Mouse (Mus musculus) testis, postnatal 14 days (tissue): ENCODE results near the gene Nos2.

ENCODE experiments used
- DNase-seq: peaks from one replicate; pipeline ENCODE4 v3.0.0; 2021; ENCODE audit warnings: low spot score

Gene Nos2

GRCm38 (mm10) chr11:78959367-78959766, 38.8 kb downstream of the Nos2 start:
- no peak for DNase-seq

GRCm38 (mm10) chr11:78959841-78960520, 39.4 kb downstream of the Nos2 start:
- DNase-seq = no peak

DNA sequence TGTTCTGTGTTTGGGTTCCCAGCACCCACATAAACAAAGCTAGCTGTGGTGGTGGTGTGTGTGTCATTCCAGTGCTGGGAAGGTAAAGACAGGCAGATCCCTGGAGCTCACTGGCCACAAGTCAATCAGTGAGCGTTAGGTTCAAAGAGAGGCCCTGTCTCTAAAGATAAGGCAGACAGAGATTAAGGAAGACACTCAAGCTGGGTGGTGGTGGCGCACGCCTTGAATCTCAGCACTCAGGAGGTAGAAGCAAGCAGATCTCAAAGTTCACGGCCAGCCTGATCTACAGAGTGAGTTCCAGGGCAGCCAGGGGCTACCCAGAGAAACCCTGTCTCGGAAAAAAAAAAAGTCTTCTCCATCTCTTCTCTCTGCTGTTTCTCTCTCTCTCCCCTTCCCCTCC, 40.6 kb downstream of the Nos2 start:
- no peak for DNase-seq

DNA sequence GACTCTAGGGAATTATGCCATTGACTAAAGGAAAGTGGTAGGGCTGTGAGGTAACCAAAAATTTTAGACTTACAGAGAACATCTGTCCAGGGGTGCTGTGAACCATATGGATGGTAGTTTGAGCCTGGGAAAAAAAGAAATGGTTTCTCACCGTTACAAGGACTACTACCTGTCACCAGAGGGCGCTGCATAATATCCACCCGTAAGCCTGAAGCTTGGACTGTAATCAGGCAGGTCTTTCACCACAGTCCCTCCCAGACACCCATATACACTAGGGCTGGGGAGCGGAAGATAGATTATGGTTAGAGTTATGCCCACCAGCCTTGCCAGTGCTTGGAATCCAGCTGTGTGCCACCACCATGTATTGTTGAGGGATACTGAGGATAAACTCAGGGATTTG, 46.8 kb downstream of the Nos2 start:
- DNase-seq = no peak

DNA sequence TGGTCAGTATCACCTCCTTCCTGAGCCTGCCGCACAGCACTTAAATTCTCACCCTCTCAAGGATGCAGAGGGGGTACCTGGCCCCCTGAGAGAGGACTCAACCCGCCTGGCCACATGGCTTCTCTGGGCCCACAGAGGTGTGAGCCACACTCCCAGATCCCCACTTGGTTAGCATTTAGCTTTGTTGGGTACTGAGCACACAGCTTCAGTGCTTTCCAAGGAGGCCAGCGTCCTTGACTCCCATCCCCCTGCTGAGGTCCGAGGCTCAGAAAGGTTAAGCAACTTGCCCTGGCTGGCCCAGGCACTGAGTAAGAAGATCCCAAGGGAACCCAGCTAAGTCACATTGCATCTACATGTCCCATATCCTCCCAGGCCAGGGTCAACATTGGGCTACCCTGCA, 47.5 kb downstream of the Nos2 start:
- no peak for DNase-seq

DNA sequence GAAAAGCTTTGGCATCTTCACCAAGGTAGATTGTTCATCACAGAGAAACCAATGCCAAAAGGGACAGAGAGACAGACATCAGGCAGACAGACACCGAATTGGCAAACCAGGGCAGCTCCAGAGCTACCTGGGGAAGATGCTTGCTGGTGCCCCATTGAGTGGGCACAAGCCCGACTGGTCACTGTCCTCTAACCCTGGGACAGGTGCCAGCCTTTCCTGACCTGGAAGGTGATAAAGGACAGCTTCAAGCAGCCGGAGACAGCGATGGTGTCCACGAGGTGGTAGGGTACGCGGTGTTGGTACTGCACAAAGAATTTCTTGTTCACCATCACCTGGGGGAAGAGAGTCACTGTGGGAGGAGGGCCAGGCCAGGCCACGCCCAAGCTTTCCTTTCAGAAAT, 50.5 kb downstream of the Nos2 start:
- DNase-seq = no peak

DNA sequence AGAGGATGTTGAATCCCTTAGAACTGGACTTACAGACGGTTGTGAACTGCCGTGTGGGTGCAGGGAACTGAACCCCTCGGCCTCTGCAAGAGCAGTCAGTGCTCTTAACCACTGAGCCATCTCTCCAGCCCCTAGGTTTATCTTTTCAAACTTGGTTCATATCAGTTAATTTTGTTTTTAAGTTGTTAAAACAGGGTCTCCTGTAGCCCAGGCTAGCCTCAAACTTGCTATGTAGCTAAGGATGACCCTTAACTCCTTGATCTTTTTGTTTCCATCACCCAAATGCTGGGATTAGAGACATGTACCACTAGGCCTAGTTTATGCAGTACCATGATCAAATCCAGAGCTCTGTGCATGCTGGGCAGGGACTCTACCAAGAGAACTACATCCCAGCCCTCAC, 51.2 kb downstream of the Nos2 start:
- no peak for DNase-seq

GRCm38 (mm10) chr11:78972328-78972727, 51.7 kb downstream of the Nos2 start:
- DNase-seq = no peak

GRCm38 (mm10) chr11:78972811-78973351, 52.3 kb downstream of the Nos2 start:
- DNase-seq = no peak

DNA sequence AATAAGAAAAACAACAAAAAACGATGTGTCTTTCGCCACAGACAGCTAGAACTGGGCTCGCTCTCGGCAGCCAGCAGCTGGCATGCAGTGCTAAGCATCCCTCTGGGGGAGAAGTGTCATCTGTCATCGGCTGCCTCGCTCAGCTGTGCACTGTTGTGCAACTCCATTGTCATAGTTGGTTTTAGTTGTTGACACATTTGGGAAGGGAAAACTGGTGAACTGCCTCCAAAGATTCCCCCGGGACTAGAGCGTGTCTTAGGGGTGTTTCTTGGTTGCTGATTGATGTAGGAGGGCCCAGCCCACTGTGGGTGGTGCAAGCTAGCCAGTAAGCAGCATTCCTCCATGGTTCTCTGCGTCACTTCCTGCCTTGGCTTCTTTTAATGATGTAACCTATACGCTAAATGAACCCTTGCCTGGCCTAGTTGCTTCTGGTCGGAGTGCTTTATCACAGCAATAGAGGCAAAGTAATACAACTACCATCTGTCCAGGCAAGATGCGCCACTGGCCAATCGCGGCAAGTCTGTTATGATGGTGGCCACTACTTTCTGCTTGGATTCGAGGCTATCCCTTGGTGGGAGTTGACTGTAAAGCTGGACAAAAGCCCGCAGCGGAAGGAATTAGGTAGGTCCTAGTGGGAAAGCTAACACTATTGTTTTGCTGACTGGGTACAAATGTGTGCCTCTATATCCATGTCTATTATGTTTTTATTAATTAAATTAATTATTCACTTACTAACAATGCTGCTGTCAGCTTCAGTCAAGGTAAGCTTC, 53.0 kb downstream of the Nos2 start:
- DNase-seq = no peak

GRCm38 (mm10) chr11:78976731-78977510, 56.3 kb downstream of the Nos2 start:
- DNase-seq = peak; percentile 69

- no peak for DNase-seq
These were observed 57.8 kb downstream of the Nos2 start for GRCm38 (mm10) chr11:78978176-78979019.

- DNase-seq = no peak
These were observed 59.6 kb downstream of the Nos2 start for GRCm38 (mm10) chr11:78980083-78980634.

DNA sequence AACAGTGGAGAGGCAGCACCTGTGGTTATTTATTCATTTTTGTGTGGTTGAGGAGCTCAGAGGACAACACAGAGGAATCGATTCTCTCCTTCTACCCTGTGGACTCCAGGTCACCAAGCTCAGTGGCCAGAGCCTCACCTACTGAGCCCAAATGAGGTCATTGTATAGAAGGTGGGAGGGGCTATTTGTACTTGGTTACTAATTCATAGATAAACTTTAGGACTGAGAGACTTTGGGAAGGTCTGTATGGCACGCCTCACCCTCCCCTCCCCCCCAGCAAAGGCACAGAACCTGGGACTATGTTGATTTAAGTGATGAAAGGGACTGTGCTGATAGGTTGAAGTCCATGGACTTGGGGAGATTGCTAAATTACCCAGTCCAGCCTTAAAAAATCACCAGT, 61.5 kb downstream of the Nos2 start:
- DNase-seq = no peak

- DNase-seq = no peak
These were observed 62.1 kb downstream of the Nos2 start for GRCm38 (mm10) chr11:78982513-78983291.

DNA sequence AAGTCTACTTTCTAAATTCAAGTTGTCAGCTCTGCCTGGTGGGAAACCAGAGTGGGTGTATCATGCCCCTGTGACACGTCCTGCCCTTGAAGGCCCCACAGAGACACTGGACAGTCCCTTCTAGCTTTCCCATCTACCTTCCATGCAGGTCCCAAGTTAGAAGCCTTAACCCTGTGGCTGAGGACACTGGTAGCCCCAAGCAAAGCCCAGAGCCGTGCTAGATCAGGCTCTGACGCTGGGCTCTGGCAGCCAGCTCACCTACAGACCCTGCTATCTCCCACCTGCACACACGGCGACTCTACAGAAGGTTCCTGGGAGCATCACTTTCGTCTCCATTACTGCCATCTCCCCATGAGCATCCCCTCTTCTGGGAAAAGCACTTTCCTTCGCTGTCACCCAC, 63.0 kb downstream of the Nos2 start:
- no peak for DNase-seq

DNA sequence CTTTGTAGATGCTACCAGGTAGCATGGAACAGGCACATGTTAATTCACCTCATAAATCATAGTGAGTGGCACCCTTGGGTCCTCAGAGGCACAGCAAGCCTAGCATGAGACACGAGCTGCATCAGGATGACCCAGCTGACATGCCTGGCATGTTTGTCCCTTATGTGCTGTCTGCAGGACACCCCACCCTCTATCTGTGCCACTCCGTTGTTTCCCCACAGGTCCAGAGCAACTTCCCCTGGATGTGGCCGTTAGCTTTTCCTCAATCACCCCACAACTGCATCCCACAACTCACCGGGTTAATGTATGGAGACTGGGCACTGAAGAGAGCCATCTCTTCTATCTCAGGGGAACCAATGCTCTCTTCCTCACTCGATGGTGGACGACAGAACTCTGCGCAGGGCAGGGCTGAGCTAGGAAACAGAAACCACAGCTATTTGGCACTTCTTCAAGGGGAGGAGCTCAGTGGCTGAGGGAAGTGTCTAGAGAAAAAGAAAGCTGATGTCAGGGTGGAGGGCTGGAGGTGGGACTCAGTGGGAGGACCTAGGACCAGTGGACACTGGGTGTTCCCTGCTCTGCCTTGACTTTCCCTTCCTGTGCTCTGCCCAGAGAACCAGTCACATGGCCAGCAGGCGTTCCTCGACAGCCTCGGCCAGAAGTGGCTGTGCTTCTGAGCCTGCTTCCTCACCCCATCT, 64.0 kb downstream of the Nos2 start, which contains the start of gene Lgals9:
TSS of gene Lgals9 (minus strand) at position 464 of the 695 bp plus-strand sequence.
- DNase-seq = peak; percentile 35

DNA sequence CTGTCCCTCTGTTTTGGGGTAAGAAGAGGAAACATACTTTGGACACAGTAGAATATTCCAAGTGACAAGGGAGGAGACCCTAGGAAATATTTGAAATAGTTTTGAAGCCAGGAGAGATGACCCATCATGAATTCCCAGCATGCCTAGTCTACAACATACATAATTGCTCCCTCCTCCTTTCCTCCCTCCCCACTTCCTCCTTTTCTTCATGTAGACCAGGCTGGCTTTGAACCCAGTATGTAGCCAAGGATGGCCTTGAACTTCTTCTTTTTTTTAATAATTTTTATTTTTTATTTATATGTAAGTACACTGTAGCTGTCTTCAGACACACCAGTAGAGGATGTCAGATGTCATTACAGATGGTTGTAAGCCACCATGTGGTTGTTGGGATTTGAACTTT, 64.9 kb downstream of the Nos2 start:
- DNase-seq = no peak

DNA sequence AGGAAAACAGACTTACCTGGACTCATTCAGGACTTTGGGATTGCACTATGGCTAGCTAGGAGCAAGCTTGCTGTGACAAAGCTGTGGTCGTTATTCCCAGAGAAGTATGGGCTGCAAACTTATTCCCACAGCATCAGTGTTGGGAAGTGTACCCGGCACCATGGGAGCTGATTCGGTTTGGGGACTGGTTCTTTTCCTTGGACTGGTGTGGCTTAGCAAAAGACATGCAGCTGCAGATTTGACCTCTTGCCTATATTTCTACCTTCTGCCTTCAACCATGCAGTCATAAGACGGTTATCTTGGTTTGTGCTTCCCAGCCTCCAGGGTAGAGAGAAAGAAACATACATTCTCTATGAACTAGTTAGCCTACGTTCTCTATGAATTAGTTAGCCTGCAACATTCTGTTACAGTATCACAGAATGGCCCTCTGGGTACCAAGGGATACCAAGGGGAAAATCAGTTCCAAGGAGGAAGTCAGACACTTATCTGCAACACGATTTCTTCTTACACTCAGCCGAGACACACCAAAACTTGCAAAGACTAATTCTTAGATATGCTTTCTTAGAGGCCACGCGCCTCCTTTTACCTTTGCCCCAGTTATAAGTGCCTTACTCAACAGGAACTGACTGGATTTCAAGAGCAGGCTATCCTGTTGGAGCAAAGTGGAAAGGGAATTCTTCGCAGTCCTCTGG, 65.9 kb downstream of the Nos2 start:
- no peak for DNase-seq
